Mouse (Mus musculus) embryonic fibroblast, embryonic 13.5 days (primary cell): ENCODE measurements around the gene Ccnd1.

Source experiments
- CTCF ChIP-seq: IDR thresholded peaks from 2 replicates; pipeline ENCODE4 v1.5.1; 2011; ENCODE audit warnings: mild to moderate bottlenecking, control low read depth, low read length, moderate library complexity, borderline replicate concordance; ENCODE audit not compliant: insufficient read depth
- POLR2A ChIP-seq: IDR thresholded peaks from 2 replicates; pipeline ENCODE4 v1.6.1; 2011; ENCODE audit warnings: low read depth, mild to moderate bottlenecking, control low read depth, low read length, moderate library complexity

GRCm38 (mm10) chr7:144958509-144959395, 19.0 kb upstream of the Ccnd1 start:
- TF ChIP-seq POLR2A (no peak), CTCF (no peak)
